Mouse (Mus musculus) right cerebral cortex, adult 18-20 months (tissue): ENCODE measurements at regions not wholly inside any gene's neighbourhood (a gene's known extent, or its start where the extent isn't known, plus 50 kb on each side); places are given as distances from the start of the nearest gene placed in this dataset.

Source experiments
- DNase-seq: peaks from one replicate; pipeline ENCODE4 v3.0.0; 2022; ENCODE audit warnings: mixed read lengths

DNA sequence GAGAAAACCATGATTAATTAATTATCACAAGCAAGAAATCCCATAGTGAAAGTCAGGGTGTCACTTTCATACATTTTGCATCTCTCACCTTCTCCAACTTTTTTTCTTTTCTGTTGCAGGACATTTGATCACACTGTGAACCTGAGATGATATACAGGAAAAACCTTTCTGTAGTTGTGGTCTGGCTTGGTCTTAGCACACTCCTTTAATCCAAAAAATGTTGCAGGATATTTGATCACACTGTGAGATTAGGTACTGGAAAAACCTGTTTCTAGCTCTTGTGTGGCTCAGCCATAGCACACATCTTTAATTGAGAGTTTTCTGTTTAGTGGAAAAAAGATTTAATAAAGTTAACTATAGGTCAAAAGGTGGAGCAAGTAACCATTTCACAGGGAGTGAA lies 645.6 kb upstream of the Zfp804a start:
- DNase-seq = no peak

DNA sequence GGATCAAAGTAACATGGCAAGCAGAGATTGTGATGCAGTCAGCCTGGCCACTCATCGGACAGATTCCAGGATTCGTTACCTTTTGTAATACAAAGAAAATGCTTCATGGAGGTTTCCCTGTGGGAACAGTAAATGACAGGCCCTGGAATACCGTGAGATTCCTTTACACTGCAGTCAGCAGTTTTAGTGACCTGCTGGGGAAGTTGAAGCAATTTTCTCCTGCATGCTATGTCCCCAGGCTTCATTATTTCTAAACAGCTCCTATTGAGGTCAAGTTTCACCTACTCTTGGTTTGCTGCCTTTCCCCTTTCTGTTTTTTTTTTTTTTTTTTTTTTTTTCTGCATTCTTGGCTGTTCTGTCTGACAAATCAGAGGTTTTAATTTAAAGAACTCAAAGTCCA lies 641.3 kb upstream of the Zfp804a start:
- no peak for DNase-seq

DNA sequence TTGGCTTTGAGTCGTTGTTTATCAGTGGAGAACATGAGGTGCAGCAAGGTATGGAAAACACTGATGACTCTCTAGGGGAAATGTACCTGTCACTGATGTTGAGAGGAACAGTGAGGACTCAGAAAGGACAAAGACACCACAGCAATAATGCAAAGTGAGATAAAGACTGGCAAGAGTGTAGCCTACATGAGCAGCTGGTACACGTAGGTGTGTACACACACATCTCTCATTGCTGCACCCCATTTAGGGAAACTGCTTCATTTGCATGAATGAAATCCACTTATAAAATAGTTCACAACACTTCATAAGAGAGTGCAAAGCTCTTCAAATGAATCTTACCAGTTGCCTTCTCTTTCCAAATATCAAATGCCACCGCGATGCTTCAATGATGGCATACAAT lies 621.6 kb upstream of the Zfp804a start:
- DNase-seq = peak; percentile 39

DNA sequence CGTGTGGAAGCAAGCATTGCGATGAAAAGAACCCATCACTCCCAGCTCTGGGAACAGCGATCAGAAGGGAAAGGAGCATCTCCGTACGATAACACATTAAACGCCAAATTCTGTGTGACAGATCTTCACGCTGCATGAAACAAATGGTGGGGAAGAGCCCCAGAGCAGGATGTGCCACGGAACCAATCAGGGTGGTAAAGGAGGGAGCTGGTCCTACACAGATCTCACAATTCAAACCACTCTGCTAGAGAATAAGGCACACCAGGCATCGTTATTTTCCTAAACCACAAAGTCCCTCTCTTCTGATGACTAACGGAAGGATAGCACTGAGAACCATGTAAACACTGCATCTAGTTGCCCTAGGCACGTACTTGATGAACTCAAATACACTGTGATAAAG lies 613.9 kb upstream of the Zfp804a start:
- DNase-seq = no peak

DNA sequence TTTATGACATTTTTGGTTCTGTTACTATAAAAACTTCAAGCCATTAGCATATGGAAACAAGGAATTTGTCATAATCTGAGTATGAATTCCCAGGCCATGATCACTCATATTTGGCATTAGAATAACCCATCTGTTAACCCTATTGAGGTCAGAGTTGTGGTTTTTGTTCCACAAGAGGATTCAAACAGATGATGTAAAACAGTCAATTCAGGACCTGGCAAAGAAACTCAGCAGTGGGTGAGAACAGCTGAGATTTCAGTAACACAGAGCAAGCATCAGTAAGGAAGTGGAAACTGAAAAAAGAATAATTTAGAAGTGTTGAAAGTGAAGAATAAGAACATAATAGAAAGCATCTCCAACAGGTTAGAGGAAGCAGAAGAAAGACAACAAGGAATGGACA lies 612.1 kb upstream of the Zfp804a start:
- DNase-seq = no peak

DNA sequence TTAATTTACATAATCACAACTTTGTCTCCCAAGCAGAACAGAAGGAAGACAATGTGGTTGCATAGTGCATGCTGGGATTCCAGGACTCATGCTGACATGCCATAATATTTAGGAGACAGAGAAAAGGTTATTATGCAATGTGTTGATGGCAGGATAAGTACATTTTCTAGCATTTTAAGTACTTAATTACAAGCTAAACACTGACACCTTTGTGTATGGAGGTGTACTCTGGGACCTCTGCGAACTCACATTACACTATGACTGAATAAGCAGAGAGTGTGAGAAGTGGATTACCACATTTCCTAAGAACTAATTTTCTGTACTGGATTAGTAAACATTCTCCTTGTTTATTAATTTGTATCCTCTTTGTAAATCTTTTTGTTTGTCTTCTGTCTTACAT lies 602.5 kb upstream of the Zfp804a start:
- no peak for DNase-seq

DNA sequence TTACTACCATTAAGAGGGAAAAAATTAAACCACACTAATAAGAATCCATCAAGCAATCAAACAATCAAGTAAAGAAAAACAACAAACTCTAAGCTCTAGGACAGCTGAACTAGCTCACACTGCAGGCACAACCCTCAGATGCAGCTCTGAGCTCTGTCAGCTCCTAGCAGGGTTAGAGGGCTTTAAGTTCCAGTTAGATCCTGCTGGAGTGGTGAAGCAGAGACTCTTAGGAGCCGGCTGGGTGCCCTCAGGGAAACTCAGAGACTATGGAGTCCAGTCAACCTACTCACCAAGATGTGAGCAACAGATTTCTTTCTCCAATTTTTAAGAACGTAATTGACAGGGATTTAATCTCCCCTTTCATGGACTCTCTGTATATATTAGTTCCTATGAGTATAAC lies 564.2 kb upstream of the Zfp804a start:
- DNase-seq = no peak

DNA sequence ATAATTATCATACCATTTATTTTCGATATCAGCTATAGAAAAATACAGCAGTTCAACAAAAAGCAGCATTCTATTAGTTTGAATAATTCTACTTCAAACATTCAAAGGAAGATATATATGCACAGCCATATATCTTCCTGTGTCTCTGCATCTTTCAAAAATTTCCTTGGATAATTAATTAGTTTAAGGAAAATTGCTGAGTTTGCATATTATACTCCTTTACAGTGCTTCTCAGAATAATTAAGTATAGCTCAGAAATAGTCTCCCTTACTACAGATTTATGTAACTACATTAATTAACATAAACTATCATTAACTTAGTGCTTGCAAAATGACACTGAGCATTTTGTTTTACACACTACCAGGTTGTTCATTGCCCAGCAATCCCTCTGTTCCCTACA lies 546.0 kb upstream of the Zfp804a start:
- DNase-seq = no peak

DNA sequence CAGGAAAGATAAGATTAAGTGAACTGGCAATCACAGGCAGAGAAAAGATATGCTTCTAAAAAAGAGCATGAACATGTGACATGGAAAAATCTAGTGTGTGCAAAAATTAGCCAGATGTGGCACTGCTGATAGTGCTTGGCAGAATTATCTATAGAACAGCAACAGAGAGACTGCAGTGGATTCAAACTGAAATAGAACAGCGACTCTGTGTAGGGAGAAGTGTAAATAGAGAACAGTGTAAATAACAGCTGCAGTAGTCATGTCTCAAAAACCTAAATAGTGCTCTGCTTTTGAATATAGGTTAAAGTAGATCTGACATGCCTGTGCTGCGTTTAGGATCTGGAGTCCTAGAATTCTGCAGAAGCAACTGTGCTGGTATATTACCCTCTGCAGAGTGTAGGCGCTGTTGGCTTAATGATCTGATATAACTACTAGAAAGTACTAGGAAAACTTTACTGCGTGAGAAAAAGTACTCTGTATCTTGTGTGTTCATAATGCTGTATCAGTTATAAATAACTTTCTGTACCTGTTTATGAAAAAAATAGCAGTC lies 539.9 kb upstream of the Zfp804a start:
- no peak for DNase-seq

DNA sequence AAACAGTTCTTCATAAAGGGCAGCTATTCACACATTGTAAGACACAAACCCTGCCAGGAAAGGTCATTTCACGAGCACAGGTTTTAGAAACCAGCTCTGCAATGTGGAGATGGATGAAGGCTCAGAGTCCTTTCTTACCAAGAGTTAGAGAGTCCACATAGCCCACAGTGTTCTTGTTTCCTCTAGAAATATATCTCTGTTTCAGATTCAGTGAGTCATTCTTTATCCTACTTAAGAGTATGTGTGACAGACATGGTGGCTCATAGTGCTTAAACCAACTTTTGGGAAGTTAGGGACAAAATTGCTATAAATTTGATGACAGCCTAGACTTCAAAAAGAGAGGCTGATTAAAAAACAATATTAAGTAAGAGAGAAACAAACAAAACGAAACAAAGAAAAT lies 514.9 kb upstream of the Zfp804a start:
- DNase-seq = no peak

DNA sequence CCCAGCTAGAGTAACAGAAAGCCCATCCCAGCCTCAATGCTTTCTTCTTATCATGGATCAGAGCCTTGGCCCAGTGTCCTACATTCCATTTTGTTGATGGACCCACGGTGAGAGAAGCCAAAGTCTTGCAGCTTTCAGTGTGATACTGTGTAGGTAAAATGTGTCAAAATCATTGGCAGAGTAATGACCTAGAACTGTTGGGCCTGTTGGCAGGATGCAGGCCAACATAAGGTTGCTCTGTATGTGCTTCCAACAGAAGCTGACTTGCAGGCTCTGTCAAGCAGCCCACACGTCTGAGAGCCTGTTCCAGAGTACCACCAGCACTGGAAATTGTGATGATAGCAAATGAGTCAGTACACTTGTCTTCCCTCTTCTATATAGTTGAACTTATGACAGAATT lies 503.9 kb upstream of the Zfp804a start:
- peak; percentile 14 for DNase-seq

DNA sequence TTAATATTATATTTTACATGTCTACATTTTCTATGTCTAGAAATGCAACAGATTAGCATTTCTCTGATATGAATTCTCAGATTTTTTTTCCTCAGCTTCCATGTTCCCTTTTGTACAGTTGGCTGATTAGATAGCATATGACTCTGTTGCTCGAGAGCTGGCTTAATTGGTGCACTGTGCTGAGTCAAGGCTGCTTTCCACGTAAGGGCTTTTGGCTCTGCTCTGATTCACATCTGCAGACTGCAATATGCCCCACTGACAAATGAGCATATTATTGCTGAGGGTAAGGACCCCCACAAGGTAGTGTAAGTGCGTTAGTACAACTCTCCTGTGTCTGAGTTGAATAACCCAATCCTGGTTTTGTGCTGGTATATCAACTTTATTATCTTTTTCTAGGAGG lies 470.9 kb upstream of the Zfp804a start:
- DNase-seq = no peak
